Mouse (Mus musculus) CH12.LX (cell line): ENCODE results near the gene Adh6b. TPM values are rescaled to one million over a fixed set of nuclear protein-coding genes. Genes with fewer than 3 reads are reported as not detected.

Source experiments
- DNase-seq: peaks from one replicate; pipeline ENCODE4 v3.0.0-alpha.2; 2013; ENCODE audit errors: extremely low read depth
- H3K27ac ChIP-seq: 2 replicates; pipeline ENCODE4 v1.5.1; 2012; ENCODE audit warnings: low read depth, mild to moderate bottlenecking, control low read depth, moderate library complexity; ENCODE audit not compliant: insufficient read depth
- H3K27me3 ChIP-seq: replicated peaks from 2 replicates; pipeline ENCODE3; 2012; ENCODE audit warnings: inconsistent platforms
- H3K36me3 ChIP-seq, 2 experiments: replicated peaks in 1 of 2; 2 replicates each; pipeline versions ENCODE3 to v1.6.1; 2012; ENCODE audit warnings: inconsistent platforms in 1 of 2, low read length in 1 of 2, mild to moderate bottlenecking in 1 of 2, mixed read lengths in 1 of 2, moderate library complexity in 1 of 2; ENCODE audit not compliant: control insufficient read depth in 1 of 2, insufficient read depth in 1 of 2
- H3K4me1 ChIP-seq, 2 experiments: 2 replicates each; pipeline ENCODE4 v1.6.1; 2012; ENCODE audit warnings: inconsistent platforms in 1 of 2, moderate library complexity in 1 of 2; ENCODE audit not compliant: insufficient read depth in 2 of 2, control insufficient read depth in 1 of 2
- H3K4me2 ChIP-seq: 2 replicates; pipeline ENCODE4 v1.6.1; 2012; ENCODE audit warnings: low read depth, mild to moderate bottlenecking, control low read depth; ENCODE audit not compliant: poor library complexity, insufficient read depth, severe bottlenecking
- H3K4me3 ChIP-seq, 3 experiments: fragments of 150-350 bp in 1 of 3; sonication (generic) in 1 of 3; replicated peaks in 1 of 3; 2 replicates each; pipeline versions ENCODE3 to v1.5.1; 2011 to 2012; ENCODE audit warnings: low read depth in 2 of 3, low read length in 2 of 3, mild to moderate bottlenecking in 2 of 3, moderate library complexity in 2 of 3, control low read depth in 1 of 3, improper control_type of control experiment in 1 of 3, inconsistent platforms in 1 of 3, mixed read lengths in 1 of 3; ENCODE audit not compliant: poor library complexity in 1 of 3
- H3K79me2 ChIP-seq: replicated peaks from 2 replicates; pipeline ENCODE4 v1.6.1; 2012; ENCODE audit warnings: mild to moderate bottlenecking, moderate library complexity; ENCODE audit not compliant: control insufficient read depth, poor library complexity, insufficient read depth, severe bottlenecking; ENCODE audit errors: extremely low read depth
- H3K9ac ChIP-seq: 2 replicates; pipeline ENCODE4 v1.6.1; 2012; ENCODE audit warnings: low read depth, mild to moderate bottlenecking, control low read depth, moderate library complexity; ENCODE audit not compliant: insufficient read depth
- H3K9me3 ChIP-seq: replicated peaks from 2 replicates; pipeline ENCODE3; 2012; ENCODE audit warnings: low read length, inconsistent platforms, mixed read lengths
- BHLHE40 ChIP-seq: IDR thresholded peaks from 2 replicates; pipeline ENCODE4 v1.6.1; 2011; ENCODE audit warnings: mild to moderate bottlenecking, low read depth, low read length, improper control_type of control experiment
- CHD1 ChIP-seq: IDR thresholded peaks from 2 replicates; pipeline ENCODE4 v1.6.1; 2012; ENCODE audit warnings: low read depth, low read length, improper control_type of control experiment, inconsistent platforms
- CHD2 ChIP-seq: IDR thresholded peaks from 2 replicates; pipeline ENCODE4 v1.6.1; 2011; ENCODE audit warnings: low read length, improper control_type of control experiment
- E2F4 ChIP-seq: IDR thresholded peaks from 2 replicates; pipeline ENCODE4 v1.6.1; 2011; ENCODE audit warnings: low read depth, low read length, improper control_type of control experiment; ENCODE audit not compliant: insufficient replicate concordance
- EP300 ChIP-seq: IDR thresholded peaks from 2 replicates; pipeline ENCODE4 v1.6.1; 2011; ENCODE audit warnings: low read length, improper control_type of control experiment
- HCFC1 ChIP-seq: IDR thresholded peaks from 2 replicates; pipeline ENCODE4 v1.6.1; 2012; ENCODE audit warnings: low read depth, mild to moderate bottlenecking, inconsistent platforms, low read length, improper control_type of control experiment
- JUN ChIP-seq: IDR thresholded peaks from 2 replicates; pipeline ENCODE4 v1.6.1; 2011; ENCODE audit warnings: low read depth, mild to moderate bottlenecking, low read length, improper control_type of control experiment, moderate library complexity; ENCODE audit not compliant: insufficient read depth
- KAT2A ChIP-seq: IDR thresholded peaks from 2 replicates; pipeline ENCODE4 v1.6.1; 2012; ENCODE audit warnings: low read length, improper control_type of control experiment, inconsistent platforms; ENCODE audit not compliant: insufficient replicate concordance
- MAFK ChIP-seq: IDR thresholded peaks from 2 replicates; pipeline ENCODE4 v1.6.1; 2011; ENCODE audit warnings: low read length, improper control_type of control experiment; ENCODE audit not compliant: insufficient replicate concordance
- MAX ChIP-seq: IDR thresholded peaks from 2 replicates; pipeline ENCODE4 v1.6.1; 2011; ENCODE audit warnings: low read length, improper control_type of control experiment
- MEF2A ChIP-seq: IDR thresholded peaks from 2 replicates; pipeline ENCODE4 v1.6.1; 2014; ENCODE audit warnings: low read depth, mild to moderate bottlenecking, inconsistent platforms, low read length, improper control_type of control experiment, borderline replicate concordance
- NELFE ChIP-seq: IDR thresholded peaks from 2 replicates; pipeline ENCODE4 v1.6.1; 2011; ENCODE audit warnings: low read depth, low read length, improper control_type of control experiment
- NRF1 ChIP-seq: IDR thresholded peaks from 2 replicates; pipeline ENCODE4 v1.6.1; 2014; ENCODE audit warnings: low read depth, mild to moderate bottlenecking, inconsistent platforms, low read length, improper control_type of control experiment, moderate library complexity
- POLR2AphosphoS2 ChIP-seq: IDR thresholded peaks from 2 replicates; pipeline ENCODE4 v1.6.1; 2011; ENCODE audit warnings: low read depth, low read length, improper control_type of control experiment
- RAD21 ChIP-seq: IDR thresholded peaks from 2 replicates; pipeline ENCODE4 v1.6.1; 2011; ENCODE audit warnings: low read depth, mild to moderate bottlenecking, low read length, improper control_type of control experiment, moderate library complexity
- RCOR1 ChIP-seq: conservative IDR thresholded peaks from 2 replicates; pipeline ENCODE4 v1.6.1; 2012; ENCODE audit warnings: low read depth, mild to moderate bottlenecking, inconsistent platforms, low read length, improper control_type of control experiment
- SMC3 ChIP-seq: IDR thresholded peaks from 2 replicates; pipeline ENCODE4 v1.6.1; 2011; ENCODE audit warnings: low read depth, low read length, improper control_type of control experiment
- TBP ChIP-seq: conservative IDR thresholded peaks from 2 replicates; pipeline ENCODE4 v1.6.1; 2011; ENCODE audit warnings: low read depth, low read length, improper control_type of control experiment
- UBTF ChIP-seq: IDR thresholded peaks from 2 replicates; pipeline ENCODE4 v1.6.1; 2012; ENCODE audit warnings: low read depth, mild to moderate bottlenecking, inconsistent platforms, low read length, improper control_type of control experiment, moderate library complexity
- USF1 ChIP-seq: IDR thresholded peaks from 2 replicates; pipeline ENCODE4 v1.6.1; 2014; ENCODE audit warnings: low read depth, mild to moderate bottlenecking, inconsistent platforms, low read length, improper control_type of control experiment
- ZKSCAN1 ChIP-seq: IDR thresholded peaks from 2 replicates; pipeline ENCODE4 v1.6.1; 2012; ENCODE audit warnings: low read depth, inconsistent platforms, low read length, improper control_type of control experiment, borderline replicate concordance
- ZMIZ1 ChIP-seq: IDR thresholded peaks from 2 replicates; pipeline ENCODE4 v1.6.1; 2012; ENCODE audit warnings: low read depth, mild to moderate bottlenecking, inconsistent platforms, low read length, improper control_type of control experiment
- ZNF384 ChIP-seq: IDR thresholded peaks from 2 replicates; pipeline ENCODE4 v1.6.1; 2012; ENCODE audit warnings: low read depth, low read length, improper control_type of control experiment, inconsistent platforms
- dilution Hi-C: fragments of 300-500 bp; cut with MboI; formaldehyde crosslinking; loops from 2 replicates; pipeline ENCODE4 v1.14.3; 2020; ENCODE audit warnings: low sequenced_read_pairs; ENCODE audit not compliant: extremely low pct_unique_long_range_greater_than_20kb, extremely low pct_ligation_motif_present
- in situ Hi-C: fragments of 300-500 bp; cut with MboI; formaldehyde crosslinking; loops from 3 replicates; pipeline ENCODE4 v1.14.3; 2019; ENCODE audit warnings: low sequenced_read_pairs, low pct_ligation_motif_present, low pct_unique_long_range_greater_than_20kb, mixed read lengths
- polyA plus RNA-seq: library from polyadenylated mRNA; unstranded; fragments of >175 nt; gene quantifications from 2 replicates; pipeline ENCODE4 v1.2.1, GENCODE M21; 2012; ENCODE audit warnings: low read depth; ENCODE audit not compliant: insufficient read length
- total RNA-seq, 2 experiments: library from RNA; depleted of rRNA; stranded (reverse); fragments of 300-350 nt in 1 of 2; fragments of >200 nt in 1 of 2; gene quantifications; 2 replicates each; pipeline ENCODE4 v1.2.3; 2012 to 2014

Gene Adh6b
- total and polyA plus RNA-seq, 3 experiments, result not detected

DNA sequence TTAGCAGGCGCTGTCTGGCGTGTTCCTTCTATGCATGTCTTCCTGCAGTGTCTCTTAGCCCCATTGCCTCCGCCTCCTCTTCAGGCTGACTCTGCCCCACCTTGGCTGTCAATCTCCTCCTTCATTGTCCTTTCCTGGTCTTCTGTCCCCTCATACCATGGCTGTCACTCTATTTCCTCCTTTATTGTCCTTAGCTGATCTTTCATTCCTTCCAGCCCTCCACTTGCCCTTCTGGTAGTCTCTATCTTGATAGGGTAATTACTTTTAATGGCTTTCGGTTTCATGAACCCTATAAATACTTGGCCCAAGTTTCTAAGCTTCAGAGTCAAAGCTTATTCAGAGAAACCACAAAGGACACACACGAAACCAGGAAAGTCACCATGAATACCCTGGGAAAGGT lies 28.6 kb upstream of the Adh6b start, which contains the start of gene Adh6a:
Gene Adh6a, plus strand, starts transcription at position 322 of the 400 bp plus-strand sequence.
- H3K79me2 ChIP-seq, result no peaks in the 10 kb centered on the region
- H3K4me2 ChIP-seq, result no peak within 1 kb of the TSS
- H3K4me3 ChIP-seq, result no peak within 1 kb of the TSS
- H3K27ac ChIP-seq, result no peak within 1 kb of the TSS
- no peaks in the 10 kb centered on the region for H3K9me3 ChIP-seq
- dilution Hi-C loops (no loop called here), in situ Hi-C loops (no loop called here)
- no peak for DNase-seq
- TF ChIP-seq NRF1 (no peak), BHLHE40 (no peak), UBTF (no peak), E2F4 (no peak), ZKSCAN1 (no peak), RAD21 (no peak), MEF2A (no peak), CHD2 (no peak), SMC3 (no peak), POLR2AphosphoS2 (no peak)
- no peaks in the 10 kb centered on the region for H3K36me3 ChIP-seq
- no peaks in the 10 kb centered on the region for H3K27me3 ChIP-seq
- H3K9ac ChIP-seq, result no peak within 1 kb of the TSS
- peaks cover 0 to 7% of the 10 kb centered on the region in 2 experiments; a peak in 3 of 4 replicates for H3K4me1 ChIP-seq

DNA sequence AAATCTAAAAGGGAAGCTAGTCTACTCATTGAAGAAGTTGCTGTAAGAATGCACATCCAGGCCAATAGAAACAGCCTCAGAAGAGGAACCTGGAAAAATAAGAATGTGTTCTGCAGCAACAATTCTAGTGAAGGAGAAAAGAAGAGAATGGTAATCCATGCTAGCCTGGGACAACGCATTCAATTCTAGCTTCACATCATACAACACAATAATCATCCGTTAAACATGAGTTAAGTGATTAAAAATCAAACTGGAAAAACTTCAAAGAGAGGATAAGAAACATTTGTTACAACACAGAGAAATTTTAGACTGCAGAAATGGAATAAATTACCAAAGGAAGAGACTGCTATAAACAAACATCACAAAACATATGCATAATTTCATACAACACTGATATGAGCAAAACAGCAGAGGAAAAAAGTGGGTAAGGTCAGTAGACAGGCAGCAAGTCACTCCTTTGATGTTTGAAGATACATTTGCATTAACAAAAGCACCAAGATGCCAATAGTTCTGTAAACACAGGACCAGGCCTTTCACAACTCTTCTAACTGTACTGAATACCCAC lies 24.6 kb upstream of the Adh6b start:
- in situ Hi-C loops, result no loop called here
- Histone ChIP-seq H3K27me3 (no peaks in the 10 kb centered on the region), H3K36me3 (no peaks in the 10 kb centered on the region), H3K9ac (no peak overlapping the region), H3K4me3 (no peak overlapping the region), H3K4me2 (no peak overlapping the region), H3K79me2 (no peaks in the 10 kb centered on the region), H3K4me1 (no peaks in the 10 kb centered on the region), H3K27ac (no peak overlapping the region), H3K9me3 (no peaks in the 10 kb centered on the region)
- dilution Hi-C loops, result no loop called here
- TF ChIP-seq RCOR1, result no peak
- TF ChIP-seq SMC3, result no peak
- TF ChIP-seq USF1, result no peak
- no peak for TF ChIP-seq UBTF
- TF ChIP-seq KAT2A, result no peak
- TF ChIP-seq ZNF384, result no peak
- TF ChIP-seq CHD1, result no peak
- TF ChIP-seq BHLHE40, result no peak
- TF ChIP-seq POLR2AphosphoS2, result no peak
- TF ChIP-seq MAFK, result no peak
- TF ChIP-seq TBP, result no peak
- no peak for TF ChIP-seq HCFC1
- TF ChIP-seq NELFE, result no peak
- no peak for TF ChIP-seq NRF1
- TF ChIP-seq JUN, result no peak
- no peak for TF ChIP-seq EP300
- no peak for TF ChIP-seq ZMIZ1
- TF ChIP-seq MAX, result no peak
- no peak for TF ChIP-seq E2F4
- no peak for DNase-seq
